Mouse (Mus musculus) hindbrain, embryonic 11.5 days (tissue): ENCODE data around the gene Tmem219. TPM values are rescaled to one million over a fixed set of nuclear protein-coding genes. Genes with fewer than 3 reads are reported as not detected.

Experiments
- ATAC-seq: fragments of 200-750 bp; cut with Nextera tagmentation; 2 replicates; pipeline ENCODE4 v1.8.0; 2017; ENCODE audit warnings: mild to moderate bottlenecking, moderate TSS enrichment, moderate library complexity; ENCODE audit not compliant: low FRiP score
- DNase-seq: peaks from one replicate; pipeline ENCODE4 v3.0.0-alpha.2; 2015; ENCODE audit warnings: low spot score
- H3K27ac ChIP-seq: fragments of 300-500 bp; sonication (generic); 2 replicates; pipeline ENCODE4 v1.5.1; 2014; ENCODE audit warnings: mild to moderate bottlenecking, low read depth, low read length
- H3K27me3 ChIP-seq: fragments of 300-500 bp; sonication (generic); 2 replicates; pipeline ENCODE4 v1.6.1; 2014; ENCODE audit warnings: mild to moderate bottlenecking, low read length, moderate library complexity, mixed read lengths; ENCODE audit not compliant: control insufficient read depth, insufficient read depth
- H3K36me3 ChIP-seq: fragments of 300-500 bp; sonication (generic); 2 replicates; pipeline ENCODE4 v1.6.1; 2014; ENCODE audit warnings: mild to moderate bottlenecking, low read length, moderate library complexity, mixed read lengths; ENCODE audit not compliant: control insufficient read depth, insufficient read depth
- H3K4me1 ChIP-seq: fragments of 300-500 bp; sonication (generic); replicated peaks from 2 replicates; pipeline ENCODE4 v1.6.1; 2014; ENCODE audit warnings: low read length, mixed read lengths; ENCODE audit not compliant: control insufficient read depth, insufficient read depth
- H3K4me2 ChIP-seq: fragments of 300-500 bp; sonication (generic); replicated peaks from 2 replicates; pipeline ENCODE4 v1.6.1; 2014; ENCODE audit warnings: mild to moderate bottlenecking, low read depth, low read length
- H3K4me3 ChIP-seq: fragments of 300-500 bp; sonication (generic); 2 replicates; pipeline ENCODE4 v1.5.1; 2014; ENCODE audit warnings: low read depth, low read length
- H3K9ac ChIP-seq: fragments of 300-500 bp; sonication (generic); 2 replicates; pipeline ENCODE4 v1.6.1; 2014; ENCODE audit warnings: low read depth, low read length
- H3K9me3 ChIP-seq: fragments of 300-500 bp; sonication (generic); 2 replicates; pipeline ENCODE4 v1.6.1; 2016; ENCODE audit warnings: low read length; ENCODE audit not compliant: control insufficient read depth
- WGBS: fragments of 180-500 bp; shearing (Covaris S2); extraction: QIAGEN DNeasy Blood & Tissue Kit; methylation state at CpG from one replicate; pipeline ENCODE4 v1.1.7; 2014; 5-methylcytosine and 5-hydroxymethylcytosine counted together
- polyA plus RNA-seq: library from polyadenylated mRNA; unstranded; fragments of >200 nt; fragmentation: Nextera tagmentation; extraction: Ambion mirVana; gene quantifications from 2 replicates; pipeline ENCODE4 v1.2.1, GENCODE M21; 2014

The Tmem219 gene
- polyA plus RNA-seq: 25.3 and 28.6 TPM in 2 replicates

GRCm38 (mm10) chr7:126922624-126923060 lies at the start of gene Tmem219:
TSS of gene Tmem219 (minus strand) at chr7:126922917.
- WGBS: 28% methylated on average over 5 of the region's 5 CpGs
- peak within 1 kb of the TSS; percentile 88 for H3K27ac ChIP-seq
- DNase-seq (peak; percentile 74), ATAC-seq (peak; percentile 86)
- H3K4me2 ChIP-seq: peak within 1 kb of the TSS; percentile 31
- no peaks in the 10 kb centered on the region for H3K36me3 ChIP-seq
- no peaks in the 10 kb centered on the region for H3K27me3 ChIP-seq
- no peaks in the 10 kb centered on the region for H3K9me3 ChIP-seq
- peak within 1 kb of the TSS; percentile 11; the same call in 1 of the 2 replicates for H3K4me3 ChIP-seq
- peaks cover 4% of the 10 kb centered on the region; the same call in 1 of the 2 replicates for H3K4me1 ChIP-seq
- H3K9ac ChIP-seq: peak within 1 kb of the TSS; percentile 44

- WGBS: 67% methylated on average over 6 of the region's 6 CpGs
- no peak overlapping the region for H3K27ac ChIP-seq
- no peak overlapping the region for H3K4me2 ChIP-seq
- H3K9ac ChIP-seq: no peak overlapping the region
- no peak for DNase-seq
- H3K27me3 ChIP-seq: peaks cover under 1% of the 10 kb centered on the region; the same call in 1 of the 2 replicates
- no peaks in the 10 kb centered on the region for H3K4me1 ChIP-seq
- H3K4me3 ChIP-seq: no peak overlapping the region
- H3K9me3 ChIP-seq: no peaks in the 10 kb centered on the region
- no peaks in the 10 kb centered on the region for H3K36me3 ChIP-seq
- ATAC-seq: no peak
Observed at GRCm38 (mm10) chr7:126967361-126967760, 44.6 kb upstream of the Tmem219 start.

- DNase-seq (no peak), ATAC-seq (no peak)
- 79% methylated on average over 3 of the region's 3 CpGs for WGBS
Observed at GRCm38 (mm10) chr7:126965568-126965967, 42.9 kb upstream of the Tmem219 start.

GRCm38 (mm10) chr7:126963548-126964286 lies 41.0 kb upstream of the Tmem219 start:
- no peak for ATAC-seq
- Histone ChIP-seq H3K9me3 (no peaks in the 10 kb centered on the region), H3K27me3 (peaks cover 2% of the 10 kb centered on the region; the same call in 1 of the 2 replicates), H3K4me2 (no peak overlapping the region), H3K9ac (no peak overlapping the region), H3K4me3 (no peak overlapping the region), H3K4me1 (no peaks in the 10 kb centered on the region), H3K27ac (no peak overlapping the region), H3K36me3 (no peaks in the 10 kb centered on the region)
- WGBS: 27% methylated on average over 19 of the region's 19 CpGs
- DNase-seq: peak; percentile 42

More at GRCm38 (mm10) chr7:126965568-126965967, 42.9 kb upstream of the Tmem219 start:
- no peaks in the 10 kb centered on the region for H3K9me3 ChIP-seq
- no peak overlapping the region for H3K4me3 ChIP-seq
- no peak overlapping the region for H3K4me2 ChIP-seq
- no peak overlapping the region for H3K9ac ChIP-seq
- peaks cover 2% of the 10 kb centered on the region; the same call in 1 of the 2 replicates for H3K27me3 ChIP-seq
- no peaks in the 10 kb centered on the region for H3K36me3 ChIP-seq
- H3K27ac ChIP-seq: no peak overlapping the region
- no peaks in the 10 kb centered on the region for H3K4me1 ChIP-seq

GRCm38 (mm10) chr7:126961965-126962364 lies 39.2 kb upstream of the Tmem219 start:
- Histone ChIP-seq H3K27ac (no peak overlapping the region), H3K9me3 (no peaks in the 10 kb centered on the region), H3K4me2 (no peak overlapping the region), H3K4me3 (no peak overlapping the region), H3K4me1 (no peaks in the 10 kb centered on the region), H3K36me3 (no peaks in the 10 kb centered on the region), H3K9ac (no peak overlapping the region), H3K27me3 (peaks cover 2% of the 10 kb centered on the region; the same call in 1 of the 2 replicates)
- ATAC-seq (no peak), DNase-seq (no peak)
- WGBS: 92% methylated on average over 4 of the region's 4 CpGs

DNA sequence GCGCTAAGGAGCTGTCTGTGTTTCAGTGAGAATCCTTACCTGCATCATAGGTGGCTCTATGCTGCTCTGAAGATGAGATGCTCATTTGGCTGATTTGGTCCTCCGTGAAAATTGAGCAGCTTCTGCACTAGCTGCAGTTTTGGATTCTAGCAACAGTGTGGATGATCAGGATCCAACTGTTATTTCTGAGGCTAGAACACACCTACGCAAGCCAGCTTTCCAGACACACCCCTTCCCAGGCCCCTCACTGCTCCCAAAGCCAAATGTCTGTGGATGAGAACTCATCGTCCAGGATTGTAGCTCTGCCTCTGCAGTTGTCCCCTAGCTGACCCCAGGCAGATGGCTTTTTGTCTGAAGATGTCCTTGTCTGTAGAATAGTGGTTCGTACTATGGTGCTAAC lies 38.4 kb upstream of the Tmem219 start:
- Histone ChIP-seq H3K9me3 (no peaks in the 10 kb centered on the region), H3K36me3 (no peaks in the 10 kb centered on the region), H3K9ac (no peak overlapping the region), H3K27me3 (peaks cover 2% of the 10 kb centered on the region; the same call in 1 of the 2 replicates), H3K4me3 (no peak overlapping the region), H3K27ac (no peak overlapping the region), H3K4me1 (no peaks in the 10 kb centered on the region), H3K4me2 (no peak overlapping the region)
- no peak for ATAC-seq
- no peak for DNase-seq
- WGBS: 86% methylated on average over 5 of the region's 5 CpGs

GRCm38 (mm10) chr7:126959780-126960179 lies 37.1 kb upstream of the Tmem219 start:
- WGBS: 69% methylated on average over 9 of the region's 9 CpGs

DNA sequence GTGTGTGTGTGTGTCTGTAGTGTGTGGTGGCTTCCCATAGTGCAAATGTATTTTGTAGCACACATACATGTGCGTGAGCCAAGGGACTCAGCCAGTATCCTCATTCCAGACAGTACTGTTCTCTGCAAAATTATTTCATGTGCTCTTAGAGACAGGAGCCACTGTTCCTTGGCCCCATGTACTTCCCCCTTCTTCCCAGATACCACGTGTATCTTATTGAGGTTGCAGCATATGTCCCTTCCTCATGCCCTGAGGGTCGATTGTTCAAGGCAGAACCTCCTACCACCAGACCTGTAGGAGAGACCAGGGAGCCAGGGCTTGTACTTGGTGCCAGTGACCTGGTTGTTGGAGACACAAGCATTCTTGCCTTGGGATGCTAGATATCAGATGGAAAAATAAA lies 32.4 kb upstream of the Tmem219 start:
- no peaks in the 10 kb centered on the region for H3K9me3 ChIP-seq
- H3K36me3 ChIP-seq: no peaks in the 10 kb centered on the region
- no peaks in the 10 kb centered on the region for H3K4me1 ChIP-seq
- no peak overlapping the region for H3K4me2 ChIP-seq
- ATAC-seq: no peak
- H3K4me3 ChIP-seq: no peak overlapping the region
- DNase-seq: no peak
- WGBS: 63% methylated on average over 3 of the region's 3 CpGs
- peaks cover 16% of the 10 kb centered on the region for H3K27me3 ChIP-seq
- H3K9ac ChIP-seq: no peak overlapping the region
- H3K27ac ChIP-seq: no peak overlapping the region

More at GRCm38 (mm10) chr7:126959780-126960179, 37.1 kb upstream of the Tmem219 start:
- DNase-seq (no peak), ATAC-seq (no peak)
- Histone ChIP-seq H3K9ac (no peak overlapping the region), H3K4me1 (no peaks in the 10 kb centered on the region), H3K27ac (no peak overlapping the region), H3K36me3 (no peaks in the 10 kb centered on the region), H3K27me3 (peaks cover 2% of the 10 kb centered on the region; the same call in 1 of the 2 replicates), H3K9me3 (no peaks in the 10 kb centered on the region), H3K4me3 (no peak overlapping the region), H3K4me2 (no peak overlapping the region)

GRCm38 (mm10) chr7:126952646-126953045 lies 29.9 kb upstream of the Tmem219 start:
- Histone ChIP-seq H3K9me3 (no peaks in the 10 kb centered on the region), H3K27ac (no peak overlapping the region), H3K4me2 (peak overlapping the region; percentile 97; the same call in 1 of the 2 replicates), H3K9ac (peak overlapping the region; percentile 37; the same call in 1 of the 2 replicates), H3K36me3 (no peaks in the 10 kb centered on the region), H3K27me3 (peaks cover 20% of the 10 kb centered on the region), H3K4me1 (no peaks in the 10 kb centered on the region), H3K4me3 (no peak overlapping the region; the same call in 1 of the 2 replicates)
- ATAC-seq (no peak), DNase-seq (no peak)
- 0% methylated on average over 8 of the region's 8 CpGs for WGBS
